Mouse (Mus musculus) liver, embryonic 13.5 days (tissue): ENCODE measurements around the gene Olfr519. TPM values are rescaled to one million over a fixed set of nuclear protein-coding genes. Genes with fewer than 3 reads are reported as not detected.
A peak's percentile ranks its signal among the peaks of the same experiment; 100 is the strongest.

Source experiments
- ATAC-seq: fragments of 200-750 bp; cut with Nextera tagmentation; 2 replicates; pipeline ENCODE4 v1.8.0; 2017; ENCODE audit warnings: low read depth, mild to moderate bottlenecking, moderate number of reproducible peaks, moderate library complexity
- DNase-seq: peaks from one replicate; pipeline ENCODE4 v3.0.0; 2022
- H3K27ac ChIP-seq: fragments of 300-500 bp; sonication (generic); 2 replicates; pipeline ENCODE4 v1.5.1; 2015; ENCODE audit warnings: moderate library complexity, mild to moderate bottlenecking, inconsistent platforms
- H3K27me3 ChIP-seq: fragments of 300-500 bp; sonication (generic); 2 replicates; pipeline ENCODE4 v1.6.1; 2015; ENCODE audit warnings: mild to moderate bottlenecking, inconsistent platforms
- H3K36me3 ChIP-seq: fragments of 300-500 bp; sonication (generic); 2 replicates; pipeline ENCODE4 v1.6.1; 2015; ENCODE audit warnings: mild to moderate bottlenecking, inconsistent platforms
- H3K4me1 ChIP-seq: fragments of 300-500 bp; sonication (generic); replicated peaks from 2 replicates; pipeline ENCODE4 v1.6.1; 2015; ENCODE audit warnings: inconsistent platforms
- H3K4me2 ChIP-seq: fragments of 300-500 bp; sonication (generic); 2 replicates; pipeline ENCODE4 v1.6.1; 2015; ENCODE audit warnings: inconsistent platforms, mild to moderate bottlenecking, moderate library complexity
- H3K4me3 ChIP-seq: fragments of 300-500 bp; sonication (generic); replicated peaks from 2 replicates; pipeline ENCODE4 v1.5.1; 2015; ENCODE audit warnings: mild to moderate bottlenecking, inconsistent platforms
- H3K9ac ChIP-seq: fragments of 300-500 bp; sonication (generic); 2 replicates; pipeline ENCODE4 v1.6.1; 2015; ENCODE audit warnings: mild to moderate bottlenecking, inconsistent platforms
- H3K9me3 ChIP-seq: fragments of 300-500 bp; sonication (generic); replicated peaks from 2 replicates; pipeline ENCODE4 v1.6.1; 2016; ENCODE audit warnings: inconsistent platforms
- WGBS: fragments of 180-500 bp; shearing (Covaris S2); methylation state at CpG from one replicate; pipeline ENCODE4 v1.1.7; 2015; ENCODE audit not compliant: insufficient replicate concordance; 5-methylcytosine and 5-hydroxymethylcytosine counted together
- polyA plus RNA-seq: library from polyadenylated mRNA; unstranded; fragments of >200 nt; fragmentation: Nextera tagmentation; extraction: Ambion mirVana; gene quantifications from 2 replicates; pipeline ENCODE4 v1.2.1, GENCODE M21; 2015

The Olfr519 gene
- polyA plus RNA-seq: not detected in 2 replicates

DNA sequence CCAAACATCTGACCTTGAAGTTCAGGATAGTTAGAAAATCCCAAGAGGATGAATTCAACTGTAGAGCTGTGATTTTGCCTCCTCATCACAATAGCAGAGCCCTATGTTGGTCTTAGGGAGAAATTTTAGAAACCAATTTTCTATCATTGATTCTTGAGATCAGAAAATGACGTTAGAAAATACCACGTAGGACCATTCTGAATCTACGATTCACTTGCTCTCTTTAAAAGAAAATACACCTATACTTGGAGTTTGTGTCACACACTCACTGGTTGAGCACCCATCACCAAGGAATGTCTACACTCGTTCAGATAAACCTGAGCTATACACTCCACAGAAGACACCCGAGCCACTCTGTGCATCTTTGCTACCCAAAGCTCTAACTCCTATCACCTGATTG is at the start of gene Olfr519:
Gene Olfr519 (minus strand): TSS at position 101 of the 400 bp plus-strand sequence.
- Histone ChIP-seq H3K27ac (no peak within 1 kb of the TSS), H3K4me2 (no peak within 1 kb of the TSS), H3K27me3 (no peaks in the 10 kb centered on the region), H3K36me3 (no peaks in the 10 kb centered on the region), H3K4me1 (no peaks in the 10 kb centered on the region), H3K4me3 (no peak within 1 kb of the TSS), H3K9ac (no peak within 1 kb of the TSS), H3K9me3 (no peaks in the 10 kb centered on the region)
- ATAC-seq: no peak
- DNase-seq: no peak
- 61% methylated on average over 5 of the region's 5 CpGs for WGBS

- peaks cover 5% of the 10 kb centered on the region for H3K27me3 ChIP-seq
- no peaks in the 10 kb centered on the region for H3K9me3 ChIP-seq
- peak; percentile 25 for DNase-seq
- peak; percentile 71 for ATAC-seq
- H3K9ac ChIP-seq: no peak overlapping the region
- WGBS: 4% methylated on average over 2 of the region's 2 CpGs
- H3K27ac ChIP-seq: no peak overlapping the region
- no peak overlapping the region for H3K4me2 ChIP-seq
- H3K4me3 ChIP-seq: no peak overlapping the region
- H3K36me3 ChIP-seq: peaks cover 63% of the 10 kb centered on the region
- no peaks in the 10 kb centered on the region for H3K4me1 ChIP-seq
Observed at GRCm38 (mm10) chr7:108944002-108944401, 49.8 kb upstream of the Olfr519 start.

DNA sequence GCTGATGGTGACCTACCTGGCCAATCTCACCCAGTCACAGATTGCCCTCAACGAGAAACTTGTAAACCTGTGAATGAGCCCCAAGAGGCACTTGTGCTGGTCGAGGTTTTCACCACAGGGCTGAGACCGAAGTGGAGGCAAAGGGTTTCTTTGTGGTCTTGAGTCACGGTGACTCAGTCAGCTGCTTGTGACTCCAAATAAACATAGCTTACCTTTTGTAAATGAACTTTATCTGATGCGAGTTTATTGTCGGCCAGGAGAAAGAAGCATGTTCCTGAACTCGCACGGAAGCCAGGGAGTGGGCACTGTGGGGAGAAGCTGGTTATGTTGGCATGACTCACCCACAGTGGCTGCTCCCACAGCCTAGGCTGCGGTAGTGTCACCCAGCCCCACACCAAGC is 47.2 kb upstream of the Olfr519 start:
- peaks cover 4% of the 10 kb centered on the region for H3K4me1 ChIP-seq
- no peak overlapping the region for H3K9ac ChIP-seq
- WGBS: 83% methylated on average over 9 of the region's 9 CpGs
- H3K36me3 ChIP-seq: peaks cover 86% of the 10 kb centered on the region
- DNase-seq (no peak), ATAC-seq (no peak)
- H3K4me3 ChIP-seq: no peak overlapping the region
- no peak overlapping the region for H3K4me2 ChIP-seq
- H3K27ac ChIP-seq: no peak overlapping the region
- no peaks in the 10 kb centered on the region for H3K9me3 ChIP-seq
- H3K27me3 ChIP-seq: no peaks in the 10 kb centered on the region

GRCm38 (mm10) chr7:108936591-108936990 is 42.4 kb upstream of the Olfr519 start:
- Histone ChIP-seq H3K4me3 (peak overlapping the region; percentile 84; the same call in 1 of the 2 replicates), H3K27me3 (no peaks in the 10 kb centered on the region), H3K9ac (peak overlapping the region; percentile 89; the same call in 1 of the 2 replicates), H3K4me1 (peaks cover 23% of the 10 kb centered on the region), H3K4me2 (0 out of 2 replicates have a peak overlapping the region, but pooled peaks have one; percentile 87), H3K9me3 (no peaks in the 10 kb centered on the region), H3K27ac (no peak overlapping the region), H3K36me3 (peaks cover 59% of the 10 kb centered on the region)
- ATAC-seq: no peak
- 78% methylated on average over 4 of the region's 4 CpGs for WGBS
- no peak for DNase-seq

DNA sequence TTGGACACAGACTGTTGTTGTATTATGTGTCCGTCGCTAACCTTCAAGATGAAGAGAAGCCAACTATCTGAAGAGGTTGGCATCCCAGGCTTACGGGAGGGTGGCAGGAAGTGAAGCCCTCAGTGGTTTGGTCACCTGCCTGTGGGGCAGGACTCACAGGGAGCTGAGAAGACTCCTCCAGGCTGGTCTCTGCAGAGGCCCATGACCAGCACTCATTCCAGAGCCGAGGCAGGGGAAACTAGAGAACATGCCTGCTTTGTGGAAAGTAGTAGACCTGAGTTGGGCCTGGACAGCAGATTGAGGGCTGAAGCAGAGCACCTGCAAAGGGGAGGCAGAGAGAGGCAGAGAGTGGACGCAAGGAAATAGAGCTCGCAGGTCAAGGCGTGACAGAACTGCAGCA is 41.2 kb upstream of the Olfr519 start:
- H3K9me3 ChIP-seq: no peaks in the 10 kb centered on the region
- 63% methylated on average over 7 of the region's 7 CpGs for WGBS
- H3K27ac ChIP-seq: no peak overlapping the region
- peak overlapping the region; percentile 87 for H3K4me2 ChIP-seq
- H3K9ac ChIP-seq: peak overlapping the region; percentile 89
- no peaks in the 10 kb centered on the region for H3K27me3 ChIP-seq
- DNase-seq (no peak), ATAC-seq (no peak)
- peak overlapping the region; percentile 84 for H3K4me3 ChIP-seq
- H3K36me3 ChIP-seq: peaks cover 48% of the 10 kb centered on the region
- peaks cover 23% of the 10 kb centered on the region for H3K4me1 ChIP-seq

GRCm38 (mm10) chr7:108934836-108935235 is 40.6 kb upstream of the Olfr519 start:
- peak overlapping the region; percentile 89 for H3K9ac ChIP-seq
- H3K4me3 ChIP-seq: peak overlapping the region; percentile 84
- peak overlapping the region; percentile 76 for H3K27ac ChIP-seq
- peak overlapping the region; percentile 87 for H3K4me2 ChIP-seq
- no peaks in the 10 kb centered on the region for H3K27me3 ChIP-seq
- peaks cover 42% of the 10 kb centered on the region for H3K36me3 ChIP-seq
- no peaks in the 10 kb centered on the region for H3K9me3 ChIP-seq
- H3K4me1 ChIP-seq: peaks cover 23% of the 10 kb centered on the region
- DNase-seq (no peak), ATAC-seq (no peak)
- WGBS: 2% methylated on average over 8 of the region's 8 CpGs

- Histone ChIP-seq H3K4me1 (peaks cover 23% of the 10 kb centered on the region), H3K4me3 (peak within 1 kb of the TSS; percentile 84), H3K36me3 (peaks cover 34% of the 10 kb centered on the region), H3K4me2 (peak within 1 kb of the TSS; percentile 87), H3K9ac (peak within 1 kb of the TSS; percentile 89), H3K27me3 (no peaks in the 10 kb centered on the region), H3K27ac (peak within 1 kb of the TSS; percentile 76), H3K9me3 (no peaks in the 10 kb centered on the region)
- ATAC-seq (peak; percentile 95), DNase-seq (peak; percentile 91)
- WGBS: 2% methylated on average over 50 of the region's 50 CpGs
Observed at GRCm38 (mm10) chr7:108933794-108934731, 39.8 kb upstream of the Olfr519 start, which contains the start of gene Eif3f. Eif3f (plus strand) TSS chr7:108934417.

DNA sequence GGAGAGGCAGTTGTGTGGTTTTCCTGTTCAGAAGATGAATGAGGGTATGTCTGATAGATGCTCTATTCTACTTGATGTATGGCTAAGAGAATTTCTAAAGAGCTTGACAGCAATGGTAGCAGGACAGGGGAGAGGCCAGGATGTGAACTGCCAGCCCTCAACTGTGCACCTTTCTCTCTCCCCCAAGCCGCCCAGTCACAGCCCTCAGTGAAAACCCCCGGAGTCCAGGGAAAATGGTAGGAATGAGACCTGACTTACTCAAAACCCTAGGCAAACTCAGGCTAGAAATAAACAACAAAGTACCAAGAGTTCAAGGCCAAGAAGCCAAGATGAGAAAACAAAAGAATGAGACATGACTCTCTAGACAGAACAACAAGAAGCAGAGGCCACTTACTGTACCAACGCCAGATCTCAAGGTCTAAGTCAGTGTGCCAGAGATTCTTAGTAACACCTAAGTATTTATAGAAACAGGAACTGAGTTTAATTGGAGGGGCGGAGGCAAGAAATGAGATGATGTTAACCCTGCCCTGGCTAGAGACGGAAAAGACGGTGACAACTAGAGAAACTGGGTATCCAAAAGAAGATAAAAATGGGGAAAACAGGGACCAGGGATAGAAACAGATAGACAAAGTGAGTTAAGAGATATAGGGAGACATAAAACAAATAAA is 35.6 kb upstream of the Olfr519 start, which contains the start of gene Nlrp10:
Gene Nlrp10 (minus strand): TSS at position 453 of the 668 bp plus-strand sequence.
- Histone ChIP-seq H3K4me2 (no peak within 1 kb of the TSS), H3K9me3 (no peaks in the 10 kb centered on the region; the same call in 1 of the 2 replicates), H3K27ac (no peak within 1 kb of the TSS), H3K4me1 (peaks cover 3% of the 10 kb centered on the region; the same call in 1 of the 2 replicates), H3K27me3 (no peaks in the 10 kb centered on the region), H3K36me3 (no peaks in the 10 kb centered on the region), H3K4me3 (no peak within 1 kb of the TSS), H3K9ac (no peak within 1 kb of the TSS)
- DNase-seq (no peak), ATAC-seq (no peak)
- 41% methylated on average over 6 of the region's 6 CpGs for WGBS

DNA sequence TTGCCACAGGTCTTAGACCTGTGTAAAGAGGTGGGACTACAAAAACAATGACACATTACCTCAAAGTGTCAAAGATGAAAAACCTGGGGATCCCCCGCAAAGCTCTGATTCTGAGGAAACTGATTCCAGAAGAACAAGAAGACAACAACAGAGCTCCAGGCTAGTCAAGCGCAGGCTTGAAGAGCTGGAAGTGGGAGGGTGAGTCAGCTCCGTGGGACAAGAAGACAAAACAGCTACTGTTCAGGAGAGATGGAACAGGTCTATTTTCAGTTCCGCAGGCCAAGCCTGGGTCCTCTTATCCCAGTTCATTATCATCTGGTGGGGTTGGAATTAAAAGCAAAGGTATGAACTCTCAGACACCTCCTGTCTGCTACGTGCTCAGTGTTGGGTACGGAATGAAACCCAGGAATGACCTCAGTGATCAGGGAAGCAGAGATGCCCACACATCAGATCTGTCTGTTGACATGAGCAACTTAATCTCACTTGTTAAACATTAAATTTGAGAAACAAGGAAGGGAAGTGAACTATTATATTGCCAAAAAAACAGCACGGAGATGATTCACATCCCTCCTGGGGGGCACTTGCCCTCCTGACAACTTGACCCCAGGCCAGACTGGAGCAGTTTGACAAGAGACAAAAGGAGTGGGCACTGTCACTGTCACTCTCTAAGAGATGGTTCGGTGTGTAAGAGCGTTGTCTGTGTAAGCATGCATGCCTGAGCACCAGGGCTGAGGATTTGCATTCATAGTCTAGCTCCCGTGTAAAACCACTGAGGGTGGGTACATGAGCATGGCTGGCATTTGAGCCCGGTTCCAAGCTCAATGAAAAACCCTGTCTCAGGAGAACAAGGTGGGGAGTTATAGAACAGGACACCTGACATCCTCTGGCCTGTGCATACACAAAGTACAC is 34.3 kb upstream of the Olfr519 start:
- Histone ChIP-seq H3K9ac (no peak overlapping the region), H3K27ac (no peak overlapping the region), H3K4me3 (no peak overlapping the region), H3K9me3 (no peaks in the 10 kb centered on the region; the same call in 1 of the 2 replicates), H3K4me1 (no peaks in the 10 kb centered on the region), H3K27me3 (no peaks in the 10 kb centered on the region), H3K36me3 (no peaks in the 10 kb centered on the region), H3K4me2 (no peak overlapping the region)
- DNase-seq (no peak), ATAC-seq (no peak)
- 65% methylated on average over 11 of the region's 11 CpGs for WGBS

DNA sequence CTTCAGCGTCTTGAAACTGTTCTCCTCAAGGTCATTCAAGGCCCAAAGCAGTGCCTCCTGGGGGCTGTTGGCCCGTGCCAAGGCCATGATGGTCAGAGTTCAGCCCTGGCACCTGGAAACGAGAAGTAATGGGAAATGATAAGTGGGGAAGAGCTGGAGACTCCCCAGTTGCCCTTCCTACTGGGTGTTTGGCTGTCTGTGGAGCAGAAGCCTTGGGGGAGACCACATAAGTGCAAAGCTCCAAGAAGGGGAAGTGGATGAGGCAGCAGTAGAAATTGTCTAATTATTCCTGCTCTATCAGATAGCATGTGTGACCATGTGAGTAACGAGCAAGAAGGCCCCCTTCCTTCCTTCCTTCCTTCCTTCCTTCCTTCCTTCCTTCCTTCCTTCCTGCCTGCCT is 32.8 kb upstream of the Olfr519 start:
- H3K4me2 ChIP-seq: no peak overlapping the region
- H3K9ac ChIP-seq: no peak overlapping the region
- H3K9me3 ChIP-seq: no peaks in the 10 kb centered on the region; the same call in 1 of the 2 replicates
- H3K36me3 ChIP-seq: no peaks in the 10 kb centered on the region
- H3K27me3 ChIP-seq: no peaks in the 10 kb centered on the region
- H3K4me3 ChIP-seq: no peak overlapping the region
- no peak overlapping the region for H3K27ac ChIP-seq
- ATAC-seq: no peak
- WGBS: 30% methylated on average over 4 of the region's 4 CpGs
- no peaks in the 10 kb centered on the region for H3K4me1 ChIP-seq
- DNase-seq: no peak
